Mouse (Mus musculus): ENCODE measurements around the gene Gm20916. TPM values are rescaled to one million over a fixed set of nuclear protein-coding genes. Genes with fewer than 3 reads are reported as not detected.
"Not testable (repeated sequence)": the region's sequence is repeated elsewhere in the genome, so short reads cannot be mapped to it uniquely, and the experiment has no call there.

Gm20916 gene
- not detected in 2 replicates for polyA plus RNA-seq (2016; fragmentation: Nextera tagmentation; extraction: Ambion mirVana)

- H3K4me3 ChIP-seq; H3K36me3 ChIP-seq (replicated peaks); DNase-seq (ENCODE audit: low spot score); H3K4me1 ChIP-seq; H3K27ac ChIP-seq (replicated peaks); H3K27me3 ChIP-seq (replicated peaks; ENCODE audit: low read depth, poor library complexity, severe bottlenecking); H3K9me3 ChIP-seq: not testable (repeated sequence)
- WGBS = no CpG with 5 or more reads among the region's 6 CpGs
Observed at GRCm38 (mm10) chrY:79319265-79319664, at the start of gene Gm20916. Gene Gm20916 (plus strand): TSS chrY:79319565.

Other genes with a start within 250 kb of the Gm20916 start
- not detected in 2 replicates for gene Gm20917, start 168.4 kb upstream of the Gm20916 start, polyA plus RNA-seq (2016; fragmentation: Nextera tagmentation; extraction: Ambion mirVana)